Mouse (Mus musculus) Muller cell, postnatal 12 days (primary cell): ENCODE results near the gene AL732309.1.

Experiments used
- DNase-seq: peaks from one replicate; pipeline ENCODE4 v3.0.0-alpha.2; 2015; ENCODE audit errors: inconsistent ontology term

Gene AL732309.1

GRCm38 (mm10) chr2:25214444-25214843 is 32.2 kb downstream of the AL732309.1 start, which contains the start of gene Stpg3:
TSS of gene Stpg3 (minus strand) at chr2:25214637.
- no peak for DNase-seq

DNA sequence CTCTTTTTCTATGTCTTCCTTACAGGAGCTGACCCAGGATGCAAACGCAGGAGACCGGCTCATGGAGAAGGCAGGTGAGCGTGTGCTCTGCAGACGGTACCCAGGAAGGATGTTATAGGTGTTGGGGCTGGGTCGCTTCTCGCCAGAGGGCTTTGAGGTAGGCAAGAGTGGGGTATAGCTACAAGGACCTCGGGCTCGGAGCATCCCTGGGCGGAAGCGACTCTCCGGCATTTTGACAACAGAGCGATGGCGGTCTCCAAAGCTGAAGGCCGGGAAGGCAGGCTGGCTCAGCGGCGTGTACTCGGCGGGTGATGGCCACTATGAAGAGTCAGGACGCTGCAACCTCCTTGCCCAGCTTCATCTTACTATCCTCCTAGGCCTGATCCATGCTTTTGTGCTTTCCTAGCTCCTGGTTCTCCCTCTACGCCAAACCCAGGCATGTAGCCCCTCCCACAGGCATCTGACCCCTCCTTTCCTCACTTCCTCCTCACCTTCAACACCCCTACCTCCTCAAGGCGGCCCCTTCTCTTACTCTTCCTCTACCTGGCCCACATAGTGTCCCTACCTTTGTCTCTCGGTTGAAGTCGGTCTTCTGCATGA is 33.3 kb downstream of the AL732309.1 start:
- no peak for DNase-seq

DNA sequence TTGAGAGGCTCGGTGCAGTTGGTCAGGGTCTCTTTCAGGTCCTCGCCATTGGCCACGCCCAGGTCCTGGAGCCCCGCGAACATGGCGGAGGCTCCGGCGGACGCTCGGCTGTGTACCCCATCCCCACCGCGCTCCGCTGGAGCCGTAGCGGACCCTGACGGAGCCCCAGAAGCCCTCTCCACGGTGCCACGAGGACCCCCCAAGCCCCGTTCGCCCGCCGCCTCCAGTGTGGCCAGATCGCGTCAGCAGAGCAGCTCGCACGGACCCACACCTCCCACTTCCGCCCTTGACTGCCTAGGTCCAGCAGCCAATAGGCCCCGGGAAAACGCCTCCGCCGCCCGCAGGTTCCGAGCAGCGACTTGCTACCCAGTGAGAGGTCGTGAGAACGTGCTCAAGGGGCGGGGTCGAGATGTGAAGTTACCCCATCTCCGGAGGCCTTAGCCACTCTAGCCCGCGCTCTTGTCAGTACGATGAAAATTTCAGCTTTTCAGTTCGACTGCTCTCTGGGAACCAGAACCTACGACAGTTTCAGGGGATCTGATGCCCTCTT is 35.5 kb downstream of the AL732309.1 start, which contains the start of gene Nelfb:
Nelfb (minus strand) TSS at position 369 of the 550 bp plus-strand sequence.
- DNase-seq: peak; percentile 96

DNA sequence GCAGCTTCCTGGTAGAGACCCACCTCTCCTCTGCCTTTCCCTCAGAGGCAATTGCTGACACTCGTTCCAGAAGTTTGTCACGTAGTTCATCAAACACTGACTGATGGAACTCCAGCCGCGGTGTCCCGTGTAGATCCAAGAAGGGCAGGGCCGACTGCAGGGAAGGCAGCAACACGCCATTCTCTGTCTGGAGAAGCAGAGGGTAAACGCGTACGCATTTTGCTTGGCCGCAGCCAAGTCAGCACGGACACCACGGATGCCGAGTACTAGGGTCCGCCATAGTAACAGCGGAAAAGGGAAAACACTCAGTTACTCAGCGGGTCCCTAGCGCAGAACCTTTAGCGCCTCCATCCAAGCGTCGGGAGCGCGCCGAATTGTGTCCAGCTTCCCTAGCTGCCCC is 36.0 kb downstream of the AL732309.1 start:
- DNase-seq: no peak

DNA sequence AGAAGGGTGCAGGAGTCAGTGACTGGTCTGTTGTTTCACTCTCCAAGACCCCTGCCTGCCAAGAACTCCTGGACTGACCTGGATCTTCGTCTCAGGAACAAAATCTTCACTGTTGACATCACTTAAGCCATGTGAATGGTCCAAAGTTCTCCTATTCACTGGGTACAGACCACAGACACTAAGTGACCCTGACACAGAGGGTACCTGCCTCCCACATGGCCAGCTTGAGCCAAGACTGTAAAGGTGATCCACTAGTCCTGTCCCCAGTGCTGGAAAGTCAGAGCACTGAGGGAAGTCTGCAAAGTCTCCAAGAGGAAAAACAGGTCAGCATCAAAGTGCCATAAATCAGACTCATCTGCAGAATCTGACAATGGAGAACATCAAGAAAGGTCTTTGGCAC is 39.1 kb downstream of the AL732309.1 start:
- no peak for DNase-seq

GRCm38 (mm10) chr2:25203631-25204214 is 42.9 kb downstream of the AL732309.1 start:
- DNase-seq: no peak

- no peak for DNase-seq
Measured at GRCm38 (mm10) chr2:25200631-25201030, 46.0 kb downstream of the AL732309.1 start.

GRCm38 (mm10) chr2:25197946-25198345 is 48.7 kb downstream of the AL732309.1 start:
- no peak for DNase-seq

- DNase-seq: no peak
Measured at GRCm38 (mm10) chr2:25197191-25197590, 49.5 kb downstream of the AL732309.1 start.

DNA sequence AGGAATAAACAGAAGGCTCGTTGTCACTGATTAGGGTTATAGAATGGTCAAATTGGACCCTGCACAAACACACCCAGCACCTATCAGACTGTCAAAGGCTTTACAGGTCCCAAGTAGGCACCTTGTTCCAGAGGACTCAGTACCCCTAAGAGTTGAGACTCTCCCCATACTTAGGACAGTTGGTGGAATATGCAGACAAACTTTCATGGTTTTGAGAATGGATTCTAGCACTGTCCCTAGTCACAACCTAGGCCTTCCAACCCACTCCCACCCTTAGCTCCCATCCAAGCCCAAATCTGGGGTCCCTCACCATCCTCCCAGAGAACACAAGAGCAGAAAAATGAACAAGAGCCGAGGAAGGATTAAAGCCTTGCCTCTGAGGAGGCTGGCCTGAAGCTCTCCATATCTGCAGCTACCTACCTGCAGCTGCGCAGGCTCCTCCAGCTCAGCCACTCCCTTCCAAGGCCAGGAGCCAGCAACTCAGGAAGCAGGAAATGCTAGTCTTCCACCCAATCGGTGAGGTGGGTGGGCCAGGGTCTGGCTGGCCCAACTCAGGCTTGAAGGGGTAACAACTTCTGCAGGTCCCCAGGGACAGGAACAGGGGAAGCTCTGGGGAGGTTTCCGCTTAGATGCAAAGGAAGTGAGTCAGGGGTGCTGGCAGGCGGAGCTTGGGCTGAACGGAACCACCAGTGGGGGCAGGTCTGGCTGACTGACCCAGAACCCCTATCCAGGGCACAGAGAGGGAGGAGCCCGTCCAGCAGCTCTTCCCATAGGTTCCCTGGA is 50.3 kb downstream of the AL732309.1 start, which contains the start of gene Tor4a:
Tor4a (minus strand) TSS at position 715 of the 783 bp plus-strand sequence.
- peak; percentile 81 for DNase-seq

GRCm38 (mm10) chr2:25195211-25196156 is 51.2 kb downstream of the AL732309.1 start:
- no peak for DNase-seq
